Mouse (Mus musculus) gastrocnemius, postnatal 25 days (tissue): ENCODE measurements around the gene BC024978. TPM values are rescaled to one million over a fixed set of nuclear protein-coding genes. Genes with fewer than 3 reads are reported as not detected.

ENCODE experiments used
- DNase-seq: peaks from one replicate; pipeline ENCODE4 v3.0.0; 2022
- long read RNA-seq, 2 experiments: library from polyadenylated mRNA; stranded (forward); transcript quantifications; one replicate each; pipeline ENCODE4 v2.0.0; 2021
- total RNA-seq, 2 experiments: library from RNA; stranded (reverse); gene quantifications; 1 replicate in 1 of 2; 2 replicates in 1 of 2; pipeline ENCODE4 v1.2.3; 2021

The BC024978 gene
- total RNA-seq: 10 to 100 TPM; 12.1 to 13.0 TPM
- long read RNA-seq, experiment 1, partial matches to known transcripts: 0 of 1 reads
- long read RNA-seq, experiment 1, other reads (novel, unspliced or antisense): 1 of 1 reads
- long read RNA-seq, experiment 2, full-length matches to known transcripts: 1 of 3 reads
- long read RNA-seq, experiment 2, partial matches to known transcripts: 1 of 3 reads
- long read RNA-seq, experiment 2, other reads (novel, unspliced or antisense): 1 of 3 reads

DNA sequence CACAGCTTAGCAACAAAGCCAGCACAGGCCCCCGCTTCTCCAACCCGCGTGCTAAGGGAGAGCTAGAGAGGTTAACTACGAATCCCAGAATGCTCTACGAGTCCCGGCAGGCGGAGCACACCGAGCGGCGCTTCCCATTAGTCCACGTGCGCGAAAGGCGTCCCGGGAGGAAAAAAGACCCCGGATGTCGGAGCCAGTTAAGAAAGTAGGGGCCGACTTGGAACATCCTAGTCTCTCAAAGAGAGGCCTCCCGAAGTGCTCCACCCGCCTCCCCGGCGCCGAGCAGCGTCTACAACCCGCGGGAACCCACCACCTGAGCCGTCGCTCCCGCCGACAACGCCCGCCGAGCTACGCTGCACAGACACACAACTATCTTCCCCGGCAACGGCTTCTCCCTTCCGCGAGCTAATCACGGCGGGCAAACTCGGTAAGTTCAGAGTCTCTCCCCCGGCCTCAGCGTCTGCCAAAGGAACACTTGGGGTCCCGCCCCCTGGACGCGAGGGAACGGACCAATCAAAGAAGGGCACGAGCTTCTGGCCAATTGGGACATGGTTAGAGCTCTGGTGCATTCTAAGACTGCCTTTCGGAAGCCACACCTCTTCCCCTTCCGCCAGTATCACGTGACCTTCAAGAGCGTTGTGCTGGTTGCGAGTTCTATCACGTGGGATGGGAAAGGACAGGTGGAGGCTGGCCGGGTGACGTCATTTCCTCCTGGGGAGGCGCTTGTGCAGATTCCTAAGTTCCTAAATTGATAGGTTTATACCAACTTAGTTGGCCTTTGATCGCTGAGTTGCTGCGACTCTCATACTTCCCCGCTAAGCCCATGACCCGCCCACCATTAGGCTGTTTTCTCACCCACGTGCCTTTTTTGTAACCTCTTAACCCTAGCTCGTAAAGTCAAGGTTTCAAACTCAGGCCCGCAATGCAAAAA is at the start of gene BC024978, which contains the start of gene Snrpa:
TSS of gene BC024978 (plus strand) at position 101 of the 931 bp plus-strand sequence.
TSS of gene Snrpa (minus strand) at position 591 of the 931 bp plus-strand sequence.
- peak; percentile 98 for DNase-seq

DNA sequence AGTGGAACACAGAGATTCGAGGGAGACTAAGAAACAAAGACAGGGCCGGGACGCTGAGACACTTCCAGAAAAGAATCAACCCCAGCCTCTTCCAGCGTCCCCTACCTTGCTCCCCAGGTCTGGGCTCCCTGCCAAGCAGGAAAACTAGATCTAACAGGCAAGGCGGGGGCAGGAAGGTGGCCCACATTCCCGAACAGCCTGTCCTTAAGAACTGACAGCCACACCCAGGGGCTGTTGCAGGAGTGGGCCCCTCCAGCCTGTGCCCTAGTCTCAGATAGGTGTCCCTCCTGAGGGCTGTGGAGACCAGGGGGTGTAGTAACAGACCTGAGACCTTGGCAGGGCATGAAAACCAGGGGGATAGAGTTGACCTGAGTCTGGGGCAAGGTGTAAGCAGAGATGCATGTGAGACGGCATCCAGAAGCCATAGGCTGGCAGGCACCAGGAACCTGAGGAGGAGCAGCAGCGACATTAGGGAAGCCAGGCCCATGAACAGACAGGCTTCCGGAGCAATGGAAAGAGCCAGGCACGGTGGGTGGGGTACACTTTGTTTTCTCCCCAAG is 42.3 kb upstream of the BC024978 start, which contains the start of gene Cyp2t4:
TSS of gene Cyp2t4 (plus strand) at position 510 of the 560 bp plus-strand sequence.
- DNase-seq: peak; percentile 69

DNA sequence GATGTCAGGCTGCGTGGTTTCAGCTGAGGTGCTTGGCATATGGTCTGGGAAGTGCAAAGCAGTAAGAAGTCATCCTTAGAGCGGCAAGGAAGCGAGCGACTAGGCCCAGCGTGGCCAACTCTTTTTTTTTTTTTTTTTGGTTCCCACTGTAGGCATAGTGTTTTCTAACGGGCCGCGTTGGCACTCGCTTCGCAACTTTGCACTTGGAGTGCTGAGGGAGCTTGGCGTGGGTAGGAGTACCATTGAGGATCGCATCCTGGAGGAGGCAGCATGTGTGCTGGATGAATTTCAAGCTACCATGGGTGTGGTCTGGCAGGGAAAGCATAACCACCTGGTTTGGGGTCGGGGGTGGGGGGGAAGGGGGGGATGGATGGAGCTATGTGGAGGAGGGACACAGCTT is 39.6 kb upstream of the BC024978 start:
- no peak for DNase-seq

DNA sequence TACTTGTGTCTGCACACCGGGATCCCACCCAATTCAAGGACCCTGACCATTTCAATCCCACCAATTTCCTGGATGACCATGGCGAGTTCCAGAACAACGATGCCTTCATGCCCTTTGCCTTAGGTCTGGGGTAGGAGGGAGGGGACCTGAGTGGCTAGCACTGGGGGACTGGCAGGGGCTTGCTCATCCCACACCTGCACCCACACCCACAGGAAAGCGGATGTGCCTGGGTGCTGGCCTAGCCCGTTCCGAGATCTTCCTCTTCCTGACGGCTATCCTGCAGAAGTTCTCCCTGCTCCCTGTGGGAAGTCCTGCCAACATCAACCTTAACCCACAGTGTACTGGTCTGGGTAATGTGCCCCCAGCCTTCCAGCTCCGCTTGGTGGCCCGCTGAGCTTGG is 37.4 kb upstream of the BC024978 start:
- no peak for DNase-seq

DNA sequence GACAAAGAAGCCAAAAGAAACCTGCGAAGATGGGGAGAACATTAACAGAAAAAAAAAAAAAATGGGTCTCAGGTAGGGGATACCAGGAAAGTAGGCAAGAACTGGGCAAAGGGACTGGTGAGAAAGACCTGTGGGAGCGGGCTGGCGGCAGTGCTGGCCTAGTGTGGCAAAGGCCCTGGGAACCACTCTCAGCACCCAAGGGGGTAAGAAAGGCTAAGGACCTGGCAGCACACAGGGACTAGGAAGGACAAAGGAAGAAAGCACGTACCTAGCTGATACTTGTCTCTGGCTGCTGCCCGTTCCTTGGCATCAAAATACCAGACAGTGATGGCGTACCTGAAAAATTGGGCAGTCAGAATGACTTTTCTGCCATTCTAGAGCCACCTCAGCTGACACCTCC is 36.3 kb upstream of the BC024978 start:
- no peak for DNase-seq

DNA sequence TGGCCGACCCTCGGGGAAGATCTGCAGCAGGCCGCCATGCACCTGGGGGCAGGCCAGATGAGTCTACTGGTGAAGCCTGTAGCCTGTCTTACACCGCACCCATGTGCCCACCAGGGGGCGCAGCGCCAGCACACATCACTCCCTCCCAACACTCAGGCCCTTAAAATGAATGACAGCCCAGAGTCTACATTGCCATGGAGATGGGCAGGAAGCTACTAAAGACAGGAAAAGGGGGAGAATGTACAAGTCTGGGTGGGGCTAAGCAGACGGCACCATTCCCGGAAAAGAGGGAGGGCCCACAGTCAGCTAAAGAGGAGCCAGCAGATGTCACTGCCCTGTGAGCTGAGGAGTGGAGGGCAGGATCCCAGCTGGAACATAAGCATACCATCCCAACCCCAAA is 35.7 kb upstream of the BC024978 start:
- DNase-seq: peak; percentile 85

DNA sequence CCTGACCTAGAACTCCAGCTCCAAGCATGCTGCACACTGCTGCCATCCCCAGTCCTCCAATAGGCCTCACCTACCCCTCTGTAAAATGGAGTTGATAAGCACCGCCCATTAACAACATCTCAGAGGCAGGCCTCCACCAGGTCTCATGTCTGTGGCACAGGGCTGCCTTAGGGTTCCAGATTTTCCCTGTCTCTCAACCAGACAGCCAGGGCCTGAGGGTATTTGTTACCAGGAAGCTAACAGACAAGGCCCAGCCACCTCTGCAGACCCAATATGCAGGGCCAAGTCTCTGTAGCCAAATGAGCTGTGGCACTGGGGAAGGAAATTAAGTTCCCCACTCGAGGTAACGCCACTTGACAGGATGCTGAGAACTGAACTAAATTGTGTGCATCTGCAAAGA is 34.7 kb upstream of the BC024978 start:
- DNase-seq: no peak

DNA sequence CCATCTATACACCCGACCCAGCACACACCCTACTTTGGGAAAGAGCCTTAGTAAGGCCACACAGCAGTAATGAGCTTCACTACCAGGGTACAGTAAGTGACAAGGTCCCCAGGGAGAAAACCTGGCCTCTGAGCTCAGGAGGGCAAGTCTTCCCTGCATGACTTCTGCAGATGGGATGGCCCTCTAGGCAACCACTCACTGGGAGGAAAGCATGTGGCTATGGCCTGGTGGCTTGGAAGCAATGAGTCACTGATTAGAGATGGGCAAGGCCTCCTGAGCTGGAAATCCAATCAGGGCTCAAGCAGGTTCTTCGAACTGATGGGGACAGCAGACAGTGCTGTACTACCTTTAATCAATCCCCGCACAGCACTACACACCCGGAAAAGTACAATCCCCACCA is 33.8 kb upstream of the BC024978 start:
- peak; percentile 46 for DNase-seq

DNA sequence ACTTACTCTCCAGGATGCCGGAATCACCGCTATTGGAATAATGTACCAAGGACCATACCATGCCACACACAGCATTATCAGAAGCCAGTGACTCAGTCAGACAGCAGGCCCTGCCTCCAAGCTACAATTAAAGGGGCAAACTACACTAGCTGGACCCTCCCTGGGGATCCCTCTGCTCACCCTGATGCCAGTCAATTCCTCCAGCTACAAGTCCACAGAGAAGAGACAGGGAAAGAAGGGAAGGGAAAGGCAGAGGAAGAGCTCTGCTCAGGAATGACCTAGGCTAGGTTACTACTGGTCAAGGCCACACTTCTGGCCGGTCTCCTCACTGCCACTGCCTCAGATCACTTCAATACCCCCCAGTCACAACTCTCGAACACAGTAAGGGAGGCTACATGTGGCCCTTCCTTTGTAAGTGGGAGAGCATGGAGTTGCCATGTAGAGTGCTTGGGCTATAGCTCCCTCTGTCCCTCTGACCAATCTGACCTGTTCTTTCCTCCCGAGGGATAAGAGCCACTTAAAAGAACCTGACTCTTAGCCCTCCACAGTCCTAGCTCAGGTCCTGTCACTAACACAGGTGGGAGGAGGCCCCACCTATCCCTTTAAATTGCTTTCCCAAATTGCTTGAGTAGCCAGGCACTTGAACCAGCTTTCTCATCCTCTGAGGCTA is 32.7 kb upstream of the BC024978 start:
- no peak for DNase-seq

DNA sequence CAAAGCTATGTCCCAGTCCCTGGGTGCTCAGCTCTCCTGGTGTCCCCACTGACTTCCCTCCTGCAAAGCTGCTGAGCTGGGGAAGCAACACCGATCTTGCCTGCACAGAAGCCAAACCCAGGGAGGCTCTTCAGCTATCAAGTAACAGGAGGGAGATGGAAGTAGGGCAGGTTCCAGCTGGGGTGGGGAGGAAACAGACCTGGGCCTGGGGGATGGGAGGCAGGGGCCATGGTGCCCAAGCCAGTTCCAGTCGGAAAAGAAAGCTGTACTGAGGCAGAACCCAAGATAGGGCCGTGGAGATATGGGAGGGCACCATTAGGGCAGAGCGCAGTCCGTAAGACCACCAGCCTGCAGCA is 32.2 kb upstream of the BC024978 start:
- peak; percentile 62 for DNase-seq

DNA sequence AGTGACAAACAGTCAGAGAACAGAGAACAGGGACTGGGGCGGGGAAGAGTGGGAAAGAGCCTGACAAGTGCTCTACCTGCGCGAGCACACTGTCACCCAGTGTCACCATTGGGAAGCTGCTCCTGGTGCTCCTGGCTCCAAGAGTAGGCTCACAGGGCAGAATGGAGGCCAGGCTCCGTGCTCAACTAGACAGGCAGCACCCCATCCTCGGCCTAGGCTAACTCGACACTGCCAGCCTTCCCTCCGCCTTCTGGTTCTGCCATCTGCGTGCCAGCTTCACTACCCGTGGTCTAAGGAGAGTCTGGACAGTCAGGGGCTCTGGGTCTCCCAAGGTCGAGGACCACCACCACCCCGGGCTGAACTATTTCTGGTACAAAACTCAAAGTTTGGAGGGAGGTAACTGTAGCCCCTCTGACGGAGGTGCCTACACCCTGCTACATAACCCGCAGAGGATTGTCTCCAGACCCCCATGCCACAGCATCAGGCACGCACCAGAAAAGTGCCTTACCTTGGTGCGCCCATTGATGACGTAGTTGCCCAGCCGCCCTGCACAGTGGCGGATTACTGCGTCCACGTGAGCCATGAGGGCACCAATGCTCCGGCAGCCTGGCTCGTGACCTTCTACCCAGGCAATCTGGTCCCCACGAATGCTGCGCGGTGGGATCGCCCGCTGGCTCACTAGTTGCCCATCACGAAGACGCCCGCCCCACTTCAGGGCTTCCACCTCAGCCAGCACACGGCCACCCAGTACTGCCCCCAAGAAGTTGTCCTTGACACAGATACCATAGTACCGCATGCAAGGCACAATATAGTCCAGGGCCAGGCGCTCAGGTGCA is 31.3 kb upstream of the BC024978 start:
- DNase-seq: peak; percentile 13

DNA sequence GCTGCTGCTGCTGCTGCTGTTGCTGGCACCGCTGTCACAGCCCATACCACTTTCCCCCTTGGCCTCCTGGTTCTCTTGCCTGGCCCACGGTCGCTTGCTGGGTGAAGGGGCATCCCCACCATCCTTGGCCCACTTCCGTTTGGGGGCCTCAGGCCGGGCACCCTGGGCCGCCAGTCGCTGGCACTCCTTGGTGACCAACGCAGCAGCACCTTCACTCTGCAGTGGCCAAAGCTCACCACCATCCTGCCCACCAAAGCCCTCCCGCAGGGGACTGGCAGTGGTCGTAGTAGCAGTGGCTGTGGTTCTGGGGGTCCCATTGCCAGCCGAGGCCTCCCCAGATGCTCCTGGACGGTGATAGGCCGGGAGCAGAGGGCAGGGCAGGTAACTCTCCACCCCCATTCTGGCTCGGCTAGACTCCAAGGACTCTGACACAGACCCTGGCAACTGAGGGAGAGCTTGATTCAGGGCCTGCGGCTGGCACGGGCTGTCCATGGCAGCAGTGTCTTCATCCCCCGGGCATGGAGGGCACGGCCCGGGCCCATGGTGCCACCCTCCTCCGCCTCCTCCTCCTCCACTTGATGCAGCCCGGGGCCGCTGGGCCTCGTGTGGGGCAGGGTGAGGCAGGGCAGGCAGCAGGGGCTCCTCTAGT is 30.4 kb upstream of the BC024978 start:
- peak; percentile 71 for DNase-seq

DNA sequence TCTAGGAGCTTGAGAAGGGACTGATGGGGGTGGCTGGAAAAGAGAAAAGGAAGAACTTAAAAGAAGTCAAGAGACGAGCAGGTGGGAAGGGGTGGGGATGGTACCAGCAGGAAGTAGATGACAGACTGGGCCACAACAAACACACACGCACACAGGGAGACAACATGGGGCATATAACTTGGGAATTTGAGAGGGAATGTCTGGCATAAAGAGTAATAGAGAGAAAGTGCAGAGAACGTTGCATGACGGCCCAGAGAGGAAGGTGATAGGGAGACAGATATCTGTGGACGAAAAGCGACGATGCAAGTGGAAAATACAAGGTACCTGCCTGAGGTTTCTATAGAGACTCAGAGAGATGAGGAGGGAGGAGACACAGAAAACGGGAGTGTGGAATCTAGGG is 29.9 kb upstream of the BC024978 start:
- no peak for DNase-seq

DNA sequence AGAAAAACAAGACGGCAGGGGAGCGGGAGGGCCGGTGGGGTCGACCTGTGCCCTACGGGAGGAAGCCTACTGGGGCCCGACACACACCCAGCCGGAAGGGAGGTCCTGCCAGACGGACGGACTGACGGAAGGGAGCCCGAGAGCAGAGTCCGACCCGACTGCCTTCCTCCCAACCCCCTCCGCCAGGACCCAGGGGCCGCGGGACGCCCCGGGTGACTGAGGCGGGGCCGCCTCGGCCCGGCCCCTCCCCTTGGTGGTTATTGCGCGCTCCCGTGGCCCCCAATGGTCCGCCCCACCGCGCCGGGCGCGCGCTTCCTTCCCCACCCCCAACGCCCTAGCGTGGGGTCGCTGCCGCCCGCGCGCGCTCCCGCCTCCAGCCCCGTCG is 29.4 kb upstream of the BC024978 start:
- peak; percentile 92 for DNase-seq

DNA sequence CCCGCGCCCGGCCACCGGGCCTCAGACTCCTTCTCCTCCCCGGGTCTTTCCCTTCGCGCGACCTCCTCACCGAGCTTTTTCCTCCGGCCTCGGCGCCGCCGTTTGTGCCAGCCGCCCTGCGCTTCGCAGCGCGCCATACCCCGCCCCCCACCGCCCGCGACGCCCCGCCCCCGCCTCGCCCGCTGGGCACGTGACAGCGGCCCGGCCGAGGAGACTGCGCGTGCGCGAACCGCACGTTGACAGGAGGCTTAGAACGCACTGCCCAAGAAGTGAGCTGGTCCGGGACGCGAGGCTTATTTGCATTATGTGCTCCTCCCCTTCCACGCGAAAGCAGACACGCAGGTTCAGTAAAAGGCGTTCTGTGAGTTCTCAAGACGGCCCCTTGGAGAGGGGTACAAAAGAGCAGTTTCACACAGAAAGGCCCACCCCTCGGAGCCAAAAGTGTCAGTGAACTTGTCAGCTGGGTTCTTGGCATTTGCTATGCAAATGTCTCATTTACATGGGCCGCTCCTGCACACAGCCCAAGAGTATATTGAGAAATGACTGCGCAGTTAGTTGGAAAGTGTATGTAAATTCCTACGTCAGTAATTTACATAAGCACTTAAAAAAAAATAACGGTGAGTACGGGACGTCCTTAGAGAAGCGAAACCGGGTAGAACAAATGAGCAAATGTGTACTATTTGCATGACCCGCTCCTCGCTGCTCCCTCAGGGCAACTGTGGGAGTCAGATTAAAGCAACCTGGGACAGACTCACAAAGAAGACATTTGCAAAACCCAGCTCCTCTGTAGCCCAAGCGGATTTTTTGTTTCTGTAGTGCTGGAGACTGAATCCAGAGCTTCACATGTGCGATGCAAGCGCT is 28.7 kb upstream of the BC024978 start, which contains the start of gene Egln2:
TSS of gene Egln2 (minus strand) at position 189 of the 861 bp plus-strand sequence.
- DNase-seq: peak; percentile 93

DNA sequence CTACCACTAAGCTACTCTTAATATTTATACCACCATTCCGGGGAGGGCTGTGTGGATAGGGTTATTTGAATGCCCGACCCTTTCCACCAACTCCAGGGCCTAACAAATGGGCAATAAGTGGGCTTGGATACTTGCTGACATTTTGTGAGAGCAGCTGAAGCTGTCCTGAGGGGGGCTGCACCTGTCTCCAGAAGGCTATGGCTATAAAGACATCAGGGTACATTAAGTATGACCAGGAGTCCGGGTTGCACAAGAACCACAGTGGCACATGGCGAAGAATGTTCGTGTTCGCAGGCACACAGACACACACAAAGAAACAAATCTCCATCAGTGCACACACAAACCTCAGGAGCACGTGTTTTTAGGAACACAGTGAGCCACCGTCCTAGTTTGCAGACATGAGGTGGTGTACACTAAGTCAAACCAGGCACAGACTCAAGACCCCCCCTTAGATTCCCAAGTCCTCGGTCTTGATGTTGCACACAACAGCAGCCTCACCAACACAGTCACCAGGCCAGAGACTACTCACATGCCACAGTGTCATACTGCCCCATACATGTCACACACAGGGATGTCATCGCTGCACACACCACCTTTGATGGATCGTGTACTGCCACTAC is 28.0 kb upstream of the BC024978 start:
- no peak for DNase-seq

DNA sequence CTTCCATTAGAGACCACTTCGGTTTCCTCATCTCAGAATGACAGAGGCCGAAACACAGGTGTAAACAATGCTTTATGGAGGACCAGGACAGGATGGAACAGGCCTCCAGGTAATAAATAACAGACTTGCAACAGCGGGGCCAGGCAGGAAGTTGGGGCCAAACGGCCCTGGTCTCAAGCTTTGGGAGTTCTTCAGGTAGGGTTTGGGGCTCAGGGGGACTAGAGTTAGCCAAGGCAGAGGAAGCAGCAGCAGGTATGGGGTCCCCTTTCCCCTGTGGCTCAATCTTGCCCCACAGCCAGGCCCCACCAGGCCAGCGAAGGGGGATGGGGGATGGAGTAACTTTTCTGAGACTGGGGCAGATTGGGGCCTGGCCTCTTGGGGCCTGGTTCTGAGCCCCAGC is 27.2 kb upstream of the BC024978 start:
- no peak for DNase-seq

DNA sequence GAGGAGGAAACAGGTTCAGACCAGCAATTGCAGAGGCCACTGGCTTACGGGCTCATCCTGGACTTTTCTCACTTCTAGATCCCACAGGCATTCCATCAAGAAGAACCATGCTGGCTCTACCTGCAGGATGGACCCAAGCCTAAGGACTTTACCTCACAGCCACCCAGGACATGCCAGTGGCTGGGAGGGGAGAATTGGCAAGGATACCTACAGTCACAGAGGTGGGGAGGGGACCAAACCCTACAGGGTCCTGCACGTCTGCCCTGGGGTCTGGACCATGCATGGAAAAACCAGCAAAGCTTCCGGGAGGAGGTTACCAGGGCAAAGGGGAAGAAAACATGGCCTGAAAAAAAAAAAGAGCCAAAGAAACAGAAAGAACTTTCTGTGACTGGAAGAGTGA is 24.6 kb upstream of the BC024978 start:
- no peak for DNase-seq

DNA sequence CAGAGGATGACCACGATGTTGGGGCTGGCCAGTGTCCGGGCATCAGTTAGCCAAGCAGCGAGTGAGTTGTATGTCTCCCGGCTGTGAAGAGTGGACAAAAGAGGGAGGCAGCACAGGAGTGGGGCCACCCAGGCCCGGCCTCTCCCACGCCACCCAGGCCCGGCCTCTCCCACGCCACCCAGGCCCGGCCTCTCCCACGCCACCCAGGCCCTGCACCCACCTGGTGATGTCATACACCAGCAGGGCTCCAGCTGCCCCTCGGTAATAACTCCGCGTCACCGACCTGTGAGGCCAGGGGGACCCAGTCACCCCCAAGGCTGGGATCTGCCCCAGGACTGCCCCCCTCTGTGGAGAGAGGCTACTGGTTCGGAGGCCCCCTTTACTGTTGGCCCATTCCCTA is 21.1 kb upstream of the BC024978 start:
- DNase-seq: no peak

DNA sequence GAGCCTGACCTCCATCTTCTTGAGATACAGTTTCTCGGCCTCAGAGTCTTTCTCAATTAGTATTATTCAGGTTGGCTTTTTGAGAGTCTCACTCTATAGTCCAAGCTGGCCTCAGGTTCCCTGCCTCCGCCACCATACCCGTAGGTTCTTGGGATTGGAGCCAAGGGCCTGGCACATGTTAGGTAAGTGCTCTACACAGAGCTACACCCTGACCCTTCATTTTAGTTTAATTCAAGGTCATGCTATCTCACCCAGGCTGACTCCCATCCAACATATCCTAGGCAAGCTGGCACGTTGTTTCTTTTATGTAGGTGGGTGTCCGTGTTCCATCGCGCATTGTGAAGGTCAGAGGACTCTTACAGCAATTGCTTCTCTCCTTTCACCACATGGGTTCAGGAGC is 20.7 kb upstream of the BC024978 start:
- no peak for DNase-seq
